ENCODE assay signal across 30 mouse cellular contexts in the genomic region with DNA sequence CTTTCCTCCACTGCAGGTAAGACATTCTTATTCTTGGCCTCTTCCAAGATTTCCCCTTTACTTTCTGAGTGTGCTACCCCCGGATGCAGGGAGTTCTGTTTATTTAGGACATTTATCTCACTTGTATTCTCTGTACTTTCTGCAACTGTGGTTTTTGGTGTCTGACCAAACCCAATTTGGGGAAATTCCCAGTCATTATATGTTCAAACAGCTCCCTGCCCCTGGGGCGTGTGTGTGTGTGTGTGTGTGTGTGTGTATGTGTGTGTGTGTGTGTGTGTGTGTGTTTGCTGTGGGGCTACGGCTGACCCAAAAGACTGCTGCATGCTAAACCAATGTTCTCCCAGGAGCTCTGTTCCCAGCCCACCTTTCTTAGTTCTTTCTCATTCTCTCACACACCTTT. TPM values are rescaled to one million over a fixed set of nuclear protein-coding genes. Genes with fewer than 3 reads are reported as not detected.
DNase-seq lines count a peak whose midpoint lies in the region; ATAC-seq and TF ChIP-seq lines count a peak whose summit lies in the region.
"Had no signal": no experiment of that assay in that cellular context is flagged by ENCODE, and none has a peak within 500 bp of the region (broad histone marks: within the 10 kb centered on the region; RNA-seq: fewer than 3 reads in every experiment).

No protein-coding gene starts in this region.

- no peak overlapping the region for H3K9ac ChIP-seq in forebrain, embryonic 12.5 days
- no peak overlapping the region for H3K9ac ChIP-seq in forebrain, embryonic 15.5 days (replicated peaks)
- no peak overlapping the region for H3K9ac ChIP-seq in liver, postnatal 0 days (replicated peaks)
- H3K9ac ChIP-seq: embryonic facial prominence, embryonic 13.5 days; forebrain, postnatal 0 days; heart, embryonic 13.5 days; hindbrain, embryonic 12.5 days; hindbrain, embryonic 15.5 days had no signal

- H3K9me3 ChIP-seq in forebrain, embryonic 12.5 days, result no peaks in the 10 kb centered on the region
- no peaks in the 10 kb centered on the region for H3K9me3 ChIP-seq in forebrain, embryonic 15.5 days
- H3K9me3 ChIP-seq in liver, postnatal 0 days (ENCODE audit: low read length), result no peaks in the 10 kb centered on the region
- H3K9me3 ChIP-seq: embryonic facial prominence, embryonic 13.5 days; forebrain, embryonic 10.5 days; heart, embryonic 10.5 days; heart, embryonic 13.5 days; hindbrain, embryonic 12.5 days; hindbrain, embryonic 15.5 days had no signal

- TF ChIP-seq CTCF in liver, postnatal 0 days (IDR thresholded peaks at IDR 0.05; ENCODE audit: low read depth), result no peak

- no peak overlapping the region for H3K4me3 ChIP-seq in forebrain, embryonic 12.5 days (replicated peaks)
- H3K4me3 ChIP-seq in forebrain, embryonic 15.5 days, result no peak overlapping the region
- H3K4me3 ChIP-seq in liver, postnatal 0 days (ENCODE audit: low read depth, low read length), result no peak overlapping the region
- H3K4me3 ChIP-seq: embryonic facial prominence, embryonic 13.5 days; forebrain, embryonic 10.5 days; heart, adult 2 months; heart, embryonic 10.5 days; heart, embryonic 13.5 days; hindbrain, embryonic 12.5 days; hindbrain, embryonic 15.5 days had no signal

- no peaks in the 10 kb centered on the region for H3K36me3 ChIP-seq in forebrain, embryonic 12.5 days (replicated peaks)
- no peaks in the 10 kb centered on the region for H3K36me3 ChIP-seq in forebrain, embryonic 15.5 days
- H3K36me3 ChIP-seq in liver, postnatal 0 days (replicated peaks; ENCODE audit: insufficient read depth, low read length), result no peaks in the 10 kb centered on the region
- H3K36me3 ChIP-seq in splenic B cell, adult 2 months (ENCODE audit: control insufficient read depth, insufficient read depth, low read length, poor library complexity, severe bottlenecking), result no peaks in the 10 kb centered on the region
- H3K36me3 ChIP-seq: embryonic facial prominence, embryonic 13.5 days; forebrain, embryonic 10.5 days; heart, embryonic 10.5 days; heart, embryonic 13.5 days; hindbrain, embryonic 12.5 days; hindbrain, embryonic 15.5 days had no signal

- H3K27me3 ChIP-seq in forebrain, embryonic 12.5 days, result no peaks in the 10 kb centered on the region
- no peaks in the 10 kb centered on the region for H3K27me3 ChIP-seq in forebrain, embryonic 15.5 days
- H3K27me3 ChIP-seq in liver, postnatal 0 days (ENCODE audit: insufficient read depth, low read length), result no peaks in the 10 kb centered on the region
- H3K27me3 ChIP-seq in splenic B cell, adult 2 months (ENCODE audit: control insufficient read depth, insufficient read depth, low read length, poor library complexity, severe bottlenecking), result no peaks in the 10 kb centered on the region
- H3K27me3 ChIP-seq: embryonic facial prominence, embryonic 13.5 days; hindbrain, embryonic 12.5 days; hindbrain, embryonic 15.5 days; Patski had no signal

- no peak for ATAC-seq in forebrain, embryonic 12.5 days (ENCODE audit: low FRiP score)
- ATAC-seq in forebrain, embryonic 15.5 days (replicated peaks), result no peak
- no peak for ATAC-seq in liver, postnatal 0 days
- ATAC-seq: CD4-positive, CD25-positive, alpha-beta regulatory T cell, adult 4 months; forebrain, postnatal 0 days; inflammation-experienced regulatory T-cells, adult 6 months; intestine, embryonic 16.5 days; Patski had no signal

- H3K27ac ChIP-seq in forebrain, embryonic 12.5 days, result 0 out of 2 replicates have a peak overlapping the region, but pooled peaks have one; percentile 13
- H3K27ac ChIP-seq in forebrain, embryonic 15.5 days (replicated peaks), result no peak overlapping the region
- H3K27ac ChIP-seq in liver, postnatal 0 days (ENCODE audit: low read depth), result no peak overlapping the region
- H3K27ac ChIP-seq: embryonic facial prominence, embryonic 13.5 days; heart, adult 2 months; heart, embryonic 10.5 days; heart, embryonic 13.5 days; hindbrain, embryonic 12.5 days; hindbrain, embryonic 15.5 days had no signal

- TF ChIP-seq EP300 in liver, postnatal 0 days (IDR thresholded peaks at IDR 0.05; ENCODE audit: low read depth), result no peak

- H3K4me2 ChIP-seq in forebrain, embryonic 12.5 days, result no peak overlapping the region
- no peak overlapping the region for H3K4me2 ChIP-seq in forebrain, embryonic 15.5 days (replicated peaks)
- no peak overlapping the region for H3K4me2 ChIP-seq in liver, postnatal 0 days (ENCODE audit: low read depth, low read length)
- H3K4me2 ChIP-seq: embryonic facial prominence, embryonic 13.5 days; heart, embryonic 13.5 days; hindbrain, embryonic 12.5 days; hindbrain, embryonic 15.5 days had no signal

- WGBS in forebrain, embryonic 12.5 days, result 77% methylated on average over 3 of the region's 3 CpGs
- WGBS in forebrain, embryonic 15.5 days, result 45% methylated on average over 3 of the region's 3 CpGs
- WGBS in liver, postnatal 0 days (ENCODE audit: insufficient replicate concordance), result 41% methylated on average over 3 of the region's 3 CpGs

- peak; percentile 8 for DNase-seq in liver, postnatal 0 days
- no peak for DNase-seq in liver
- DNase-seq in T-cell, adult 2 months (ENCODE audit: low spot score), result peak; percentile 6
- peak; percentile 4 for DNase-seq in splenic B cell, adult 2 months (ENCODE audit: low read depth, low spot score)
- DNase-seq in urinary bladder, adult 2 months (ENCODE audit: low spot score), result no peak
- DNase-seq in heart, adult 18-20 months, result no peak
- DNase-seq: adrenal gland, adult 2 months; adrenal gland, postnatal 14 days; cerebellum, adult 11 months; cerebellum, adult 2 months; cerebellum, adult 9-11 months; cerebellum, postnatal 25 days; forebrain, postnatal 0 days; gastrocnemius, postnatal 25 days; heart, adult 2 months; heart, postnatal 14 days; heart, postnatal 4 days; kidney, adult 18-20 months had no signal

- peaks cover 33% of the 10 kb centered on the region for H3K4me1 ChIP-seq in forebrain, embryonic 12.5 days
- H3K4me1 ChIP-seq in forebrain, embryonic 15.5 days, result peaks cover 24% of the 10 kb centered on the region
- H3K4me1 ChIP-seq in liver, postnatal 0 days (ENCODE audit: insufficient read depth), result 0 out of 2 replicates have a peak, but pooled peaks cover 5% of the 10 kb centered on the region
- H3K4me1 ChIP-seq: heart, embryonic 10.5 days had no signal

RNA-seq across cellular contexts. Expression of a gene that starts 45.2 kb away (rescaled TPM):
- polyA plus RNA-seq in forebrain, embryonic 12.5 days (2016; fragmentation: Nextera tagmentation; extraction: Ambion mirVana), result 69.2 and 75.3 TPM in 2 replicates
- 80.1 and 82.1 TPM in 2 replicates for polyA plus RNA-seq in forebrain, embryonic 15.5 days (2015; fragmentation: Nextera tagmentation; extraction: Ambion mirVana)
- polyA plus RNA-seq in liver, postnatal 0 days (2015; fragmentation: Nextera tagmentation; extraction: Ambion mirVana), result 5.5 and 5.8 TPM in 2 replicates
- 15.3 and 19.4 TPM in 2 replicates for polyA plus RNA-seq in urinary bladder, adult 2 months (2012; rRNA removed)
- total RNA-seq in heart, adult 18-20 months (2021), result 1 to 10 TPM; 8.7 to 9.7 TPM

Comparison
In these comparisons a context has a peak if more than half of its experiments do, and no peak if none do; other contexts are left out.
1. DNase-seq: peak in liver, postnatal 0 days (single experiment), T-cell, adult 2 months (single experiment) and splenic B cell, adult 2 months (single experiment); none in liver (single experiment), urinary bladder, adult 2 months (single experiment) and heart, adult 18-20 months (0 of 2).